Mouse (Mus musculus) kidney, embryonic 14.5 days (tissue): ENCODE measurements around the gene Ndufa9. TPM values are rescaled to one million over a fixed set of nuclear protein-coding genes. Genes with fewer than 3 reads are reported as not detected.

Experiments
- ATAC-seq: fragments of 200-750 bp; cut with Nextera tagmentation; 2 replicates; pipeline ENCODE4 v1.8.0; 2017; ENCODE audit warnings: moderate number of reproducible peaks, mild to moderate bottlenecking, moderate TSS enrichment, moderate library complexity; ENCODE audit not compliant: low FRiP score, low TSS enrichment
- H3K27ac ChIP-seq: fragments of 300-500 bp; sonication (generic); 2 replicates; pipeline ENCODE4 v1.5.1; 2014; ENCODE audit warnings: low read depth, mild to moderate bottlenecking, low read length, moderate library complexity, mixed read lengths
- H3K27me3 ChIP-seq: fragments of 300-500 bp; sonication (generic); 2 replicates; pipeline ENCODE4 v1.6.1; 2014; ENCODE audit warnings: mild to moderate bottlenecking, low read length; ENCODE audit not compliant: control insufficient read depth, insufficient read depth
- H3K36me3 ChIP-seq: fragments of 300-500 bp; sonication (generic); 2 replicates; pipeline ENCODE4 v1.6.1; 2014; ENCODE audit warnings: low read length, mixed read lengths; ENCODE audit not compliant: control insufficient read depth, insufficient read depth
- H3K4me1 ChIP-seq: fragments of 300-500 bp; sonication (generic); 2 replicates; pipeline ENCODE4 v1.6.1; 2014; ENCODE audit warnings: low read length, mixed read lengths; ENCODE audit not compliant: control insufficient read depth, insufficient read depth
- H3K4me2 ChIP-seq: fragments of 300-500 bp; sonication (generic); replicated peaks from 2 replicates; pipeline ENCODE4 v1.6.1; 2014; ENCODE audit warnings: low read depth, mild to moderate bottlenecking, low read length
- H3K4me3 ChIP-seq: fragments of 300-500 bp; sonication (generic); 2 replicates; pipeline ENCODE4 v1.5.1; 2014; ENCODE audit warnings: mild to moderate bottlenecking, low read length
- H3K9ac ChIP-seq: fragments of 300-500 bp; sonication (generic); 2 replicates; pipeline ENCODE4 v1.6.1; 2014; ENCODE audit warnings: low read depth, mild to moderate bottlenecking, low read length, moderate library complexity
- H3K9me3 ChIP-seq: fragments of 300-500 bp; sonication (generic); 2 replicates; pipeline ENCODE4 v1.6.1; 2016; ENCODE audit warnings: low read length; ENCODE audit not compliant: control insufficient read depth
- WGBS: fragments of 180-500 bp; shearing (Covaris S2); extraction: QIAGEN DNeasy Blood & Tissue Kit; methylation state at CpG from one replicate; pipeline ENCODE4 v1.1.7; 2014; 5-methylcytosine and 5-hydroxymethylcytosine counted together
- polyA plus RNA-seq: library from polyadenylated mRNA; unstranded; fragments of >200 nt; fragmentation: Nextera tagmentation; extraction: Ambion mirVana; gene quantifications from 2 replicates; pipeline ENCODE4 v1.2.1, GENCODE M21; 2014

The Ndufa9 gene
- polyA plus RNA-seq, 1 experiment from 2014 or later, result 203 TPM

DNA sequence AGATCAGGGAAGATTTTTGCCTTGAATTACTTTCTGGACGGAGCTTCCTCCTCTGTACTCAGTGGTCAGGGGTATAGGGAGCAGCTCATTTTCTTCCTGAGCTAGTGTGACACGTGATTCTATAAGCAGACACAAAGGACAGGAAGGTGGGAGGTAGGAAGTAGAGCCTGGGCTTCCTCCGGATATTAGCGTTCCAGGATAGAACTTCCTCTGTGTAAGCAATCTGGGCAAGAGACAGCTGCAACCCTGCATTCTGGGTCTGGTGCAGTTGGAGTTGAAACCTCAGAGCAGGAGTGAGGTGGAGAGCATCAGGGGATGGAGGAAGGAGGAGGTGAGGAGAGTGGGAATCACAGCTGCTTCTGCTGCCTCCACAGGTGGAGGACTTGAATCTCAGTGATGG is 40.8 kb downstream of the Ndufa9 start:
- no peaks in the 10 kb centered on the region for H3K9me3 ChIP-seq
- no peaks in the 10 kb centered on the region for H3K4me1 ChIP-seq
- H3K36me3 ChIP-seq, result no peaks in the 10 kb centered on the region
- ATAC-seq, result no peak
- WGBS, result 59% methylated on average over 4 of the region's 4 CpGs
- no peaks in the 10 kb centered on the region for H3K27me3 ChIP-seq
- H3K9ac ChIP-seq, result no peak overlapping the region
- no peak overlapping the region for H3K4me2 ChIP-seq
- no peak overlapping the region; the same call in 1 of the 2 replicates for H3K4me3 ChIP-seq
- 0 out of 2 replicates have a peak overlapping the region, but pooled peaks have one; percentile 2 for H3K27ac ChIP-seq

DNA sequence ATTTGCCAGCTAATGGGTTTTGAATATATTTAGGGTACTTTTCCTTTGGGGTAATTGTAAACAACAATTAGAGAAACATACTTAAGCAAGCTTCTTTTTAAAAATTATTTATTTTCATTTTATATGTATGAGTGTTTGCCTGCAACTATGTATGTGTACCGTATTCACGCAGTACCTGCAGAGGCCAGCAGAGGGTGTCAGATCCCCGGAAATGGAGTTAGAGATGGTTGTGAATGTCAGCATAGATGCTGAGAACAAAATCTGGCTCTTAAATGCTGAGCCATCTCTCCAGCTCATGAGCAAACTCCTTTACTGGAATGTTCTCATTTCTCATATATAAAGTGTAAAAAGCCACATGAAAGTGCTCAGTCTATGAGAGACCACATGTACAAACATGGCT is 42.2 kb downstream of the Ndufa9 start:
- H3K27ac ChIP-seq, result no peak overlapping the region
- H3K4me3 ChIP-seq, result no peak overlapping the region
- H3K9ac ChIP-seq, result no peak overlapping the region
- no peak for ATAC-seq
- H3K27me3 ChIP-seq, result no peaks in the 10 kb centered on the region
- WGBS, result 84% methylated on average over 3 of the region's 3 CpGs
- H3K36me3 ChIP-seq, result no peaks in the 10 kb centered on the region
- H3K9me3 ChIP-seq, result no peaks in the 10 kb centered on the region
- H3K4me2 ChIP-seq, result no peak overlapping the region
- H3K4me1 ChIP-seq, result no peaks in the 10 kb centered on the region

DNA sequence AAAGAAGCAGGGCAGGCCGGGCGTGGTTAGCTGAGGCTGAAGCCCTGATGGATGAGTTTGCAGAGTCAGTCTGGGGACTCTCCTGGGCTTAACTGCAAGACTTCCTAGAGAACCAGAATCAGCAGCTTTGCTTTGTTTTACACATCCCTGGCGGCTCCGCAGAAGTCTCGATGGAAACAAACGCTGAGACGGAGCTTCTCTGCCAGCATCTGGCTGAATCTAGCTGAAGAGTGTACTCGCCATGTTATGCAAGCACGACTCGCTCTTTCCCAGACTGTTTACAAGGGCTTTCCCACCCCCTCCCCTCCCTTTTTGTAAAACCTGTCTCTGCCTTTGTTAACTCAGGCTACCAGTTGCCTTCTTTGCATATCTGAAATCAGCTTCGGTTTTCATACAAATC is 46.0 kb downstream of the Ndufa9 start:
- no peaks in the 10 kb centered on the region for H3K9me3 ChIP-seq
- 42% methylated on average over 11 of the region's 11 CpGs for WGBS
- no peaks in the 10 kb centered on the region for H3K27me3 ChIP-seq

DNA sequence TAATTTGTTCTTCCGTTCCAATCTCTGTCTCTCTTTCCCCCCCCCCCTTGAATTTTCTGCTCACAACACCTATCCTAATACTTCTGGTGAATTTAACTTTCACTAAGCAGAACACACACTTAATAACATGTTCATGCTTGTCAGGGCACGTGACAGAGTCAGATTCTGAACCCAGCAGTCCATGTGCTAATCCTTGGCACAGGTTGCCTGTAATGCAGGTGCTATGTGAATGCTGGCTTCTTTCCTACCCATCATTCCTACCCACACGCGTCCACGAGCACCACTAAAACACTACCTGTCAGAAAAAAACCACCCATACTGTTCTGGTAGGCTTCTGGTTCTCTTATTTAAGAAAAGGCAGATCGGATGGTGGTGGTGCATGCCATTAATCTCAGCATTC is 54.2 kb downstream of the Ndufa9 start:
- no peak overlapping the region for H3K27ac ChIP-seq
- no peak overlapping the region for H3K4me2 ChIP-seq
- H3K9ac ChIP-seq, result no peak overlapping the region
- no peak for ATAC-seq
- WGBS, result 79% methylated on average over 6 of the region's 6 CpGs
- no peaks in the 10 kb centered on the region for H3K36me3 ChIP-seq
- no peak overlapping the region for H3K4me3 ChIP-seq
- 0 out of 2 replicates have a peak, but pooled peaks cover 6% of the 10 kb centered on the region for H3K4me1 ChIP-seq
- no peaks in the 10 kb centered on the region for H3K9me3 ChIP-seq
- H3K27me3 ChIP-seq, result no peaks in the 10 kb centered on the region

More for the DNA sequence above, 46.0 kb downstream of the Ndufa9 start:
- Histone ChIP-seq H3K36me3 (no peaks in the 10 kb centered on the region), H3K4me1 (no peaks in the 10 kb centered on the region), H3K4me3 (no peak overlapping the region), H3K27ac (no peak overlapping the region), H3K4me2 (no peak overlapping the region), H3K9ac (no peak overlapping the region)
- ATAC-seq, result no peak

DNA sequence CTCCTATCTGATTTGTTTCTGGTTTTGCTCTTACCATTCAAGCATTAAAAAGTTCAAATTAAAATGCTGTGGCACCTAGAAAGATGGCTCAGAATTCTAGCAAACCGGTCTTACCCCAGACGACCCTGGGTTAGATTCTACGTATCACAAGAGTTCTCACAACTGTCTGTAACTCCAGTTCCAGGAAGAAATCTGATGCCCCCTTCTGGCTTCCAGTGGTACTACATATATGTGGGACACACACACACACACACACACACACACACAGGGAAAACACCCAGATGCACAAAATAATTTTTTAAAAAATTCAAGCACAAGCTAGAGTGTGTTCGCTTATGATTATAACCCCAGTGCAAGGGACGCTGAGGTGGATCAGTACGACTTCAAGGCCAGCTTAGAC is 55.2 kb downstream of the Ndufa9 start:
- Histone ChIP-seq H3K36me3 (no peaks in the 10 kb centered on the region), H3K9me3 (no peaks in the 10 kb centered on the region), H3K4me3 (no peak overlapping the region), H3K4me1 (0 out of 2 replicates have a peak, but pooled peaks cover 6% of the 10 kb centered on the region), H3K27me3 (no peaks in the 10 kb centered on the region), H3K4me2 (no peak overlapping the region), H3K27ac (no peak overlapping the region), H3K9ac (no peak overlapping the region)
- no peak for ATAC-seq
- 97% methylated on average over 6 of the region's 6 CpGs for WGBS

DNA sequence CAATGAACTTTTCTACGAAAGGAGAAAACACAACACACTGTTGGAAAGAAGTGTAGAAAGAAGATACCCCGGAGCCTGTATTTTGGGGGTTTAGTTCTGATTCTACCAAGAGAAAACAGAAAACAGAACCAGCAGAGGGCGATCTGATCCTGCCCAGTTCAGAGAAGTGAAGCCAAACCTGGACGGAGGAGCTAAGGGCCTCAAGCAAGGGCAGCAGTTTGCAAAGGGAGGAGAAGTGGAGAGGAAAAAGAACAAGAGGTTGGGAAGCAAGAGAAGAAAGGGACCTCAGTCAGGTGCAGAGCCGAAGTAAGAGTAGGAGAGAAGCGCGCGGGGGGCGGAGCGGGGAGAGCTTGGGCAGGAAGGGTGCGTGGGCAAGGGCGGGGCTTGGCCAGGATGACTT is 57.0 kb downstream of the Ndufa9 start:
- Histone ChIP-seq H3K27me3 (no peaks in the 10 kb centered on the region), H3K9ac (0 out of 2 replicates have a peak overlapping the region, but pooled peaks have one; percentile 37)
- 35% methylated on average over 12 of the region's 12 CpGs for WGBS

DNA sequence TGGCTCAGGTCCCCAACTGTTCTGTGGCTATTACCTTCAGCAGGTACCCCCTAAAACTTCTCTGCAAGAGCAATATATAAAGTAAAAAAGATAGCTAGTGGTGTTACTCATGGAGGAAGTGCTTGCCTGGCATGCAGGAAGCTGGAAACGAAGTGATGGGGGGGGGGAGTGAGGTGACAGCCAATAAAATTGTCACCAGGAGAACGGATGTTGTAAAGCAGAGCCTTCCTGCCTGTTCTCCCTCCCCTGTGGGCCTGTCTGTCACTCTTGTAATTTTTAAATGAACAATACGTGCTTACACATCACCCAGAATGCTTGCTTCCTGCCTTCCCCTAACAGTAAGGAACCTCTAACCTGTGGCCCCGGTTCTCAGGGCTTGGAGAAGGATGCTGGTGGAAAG is 57.4 kb downstream of the Ndufa9 start:
- no peak for ATAC-seq
- H3K4me1 ChIP-seq, result 0 out of 2 replicates have a peak, but pooled peaks cover 6% of the 10 kb centered on the region
- no peaks in the 10 kb centered on the region for H3K36me3 ChIP-seq
- H3K4me3 ChIP-seq, result no peak overlapping the region
- H3K27ac ChIP-seq, result no peak overlapping the region
- H3K9ac ChIP-seq, result no peak overlapping the region
- H3K9me3 ChIP-seq, result no peaks in the 10 kb centered on the region
- H3K27me3 ChIP-seq, result no peaks in the 10 kb centered on the region
- WGBS, result 21% methylated on average over 4 of the region's 4 CpGs
- H3K4me2 ChIP-seq, result no peak overlapping the region

More for the DNA sequence above, 57.0 kb downstream of the Ndufa9 start:
- Histone ChIP-seq H3K36me3 (no peaks in the 10 kb centered on the region), H3K4me2 (peak overlapping the region; percentile 40), H3K4me3 (peak overlapping the region; percentile 19; the same call in 1 of the 2 replicates), H3K27ac (no peak overlapping the region), H3K4me1 (0 out of 2 replicates have a peak, but pooled peaks cover 6% of the 10 kb centered on the region), H3K9me3 (no peaks in the 10 kb centered on the region)
- ATAC-seq, result no peak

DNA sequence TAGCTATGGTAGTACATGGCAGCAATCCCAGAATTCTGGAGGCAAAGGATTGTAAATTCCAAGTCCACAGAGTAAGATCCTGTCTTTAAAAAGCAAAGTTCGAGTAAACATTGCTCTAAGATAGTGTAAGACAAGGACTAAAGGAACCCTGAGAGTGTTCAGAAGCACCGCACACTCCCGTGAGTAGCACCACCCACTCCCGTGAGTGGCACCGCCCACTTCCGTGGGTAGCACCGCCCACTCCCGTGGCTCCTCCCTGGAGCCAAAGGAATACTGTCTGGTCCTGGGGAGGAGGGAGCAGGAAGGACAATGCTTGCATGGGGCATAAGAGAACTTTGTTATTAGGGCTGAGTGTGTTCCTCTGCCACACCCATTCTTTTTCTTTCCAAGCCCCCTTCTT is 60.1 kb downstream of the Ndufa9 start:
- Histone ChIP-seq H3K36me3 (no peaks in the 10 kb centered on the region), H3K4me2 (no peak overlapping the region), H3K4me3 (no peak overlapping the region), H3K9me3 (no peaks in the 10 kb centered on the region), H3K27me3 (no peaks in the 10 kb centered on the region), H3K4me1 (0 out of 2 replicates have a peak, but pooled peaks cover 6% of the 10 kb centered on the region), H3K9ac (no peak overlapping the region), H3K27ac (no peak overlapping the region)
- 75% methylated on average over 8 of the region's 8 CpGs for WGBS
- ATAC-seq, result no peak

DNA sequence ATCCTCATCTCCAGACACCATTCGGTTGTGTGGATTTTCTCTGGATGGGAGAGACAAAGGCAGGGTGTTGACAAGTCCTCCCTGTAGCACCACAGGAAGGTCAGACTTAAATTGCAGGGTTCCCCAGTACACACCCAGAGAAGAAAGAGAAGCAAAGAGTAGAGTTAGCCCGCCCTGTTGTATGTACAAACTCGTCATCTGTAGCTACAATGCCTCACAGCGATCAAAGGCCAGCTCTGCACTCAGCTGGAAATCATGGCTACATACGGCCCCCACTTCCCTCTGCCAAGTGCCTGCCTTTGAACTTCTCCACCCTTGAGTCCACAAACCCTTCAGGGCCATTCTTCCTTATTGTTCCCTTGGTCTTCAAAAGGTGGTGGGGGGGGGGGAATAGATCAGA is 64.7 kb downstream of the Ndufa9 start:
- no peak for ATAC-seq
- WGBS, result 66% methylated on average over 5 of the region's 5 CpGs
- H3K36me3 ChIP-seq, result no peaks in the 10 kb centered on the region
- no peaks in the 10 kb centered on the region for H3K27me3 ChIP-seq
- H3K27ac ChIP-seq, result no peak overlapping the region
- no peaks in the 10 kb centered on the region for H3K9me3 ChIP-seq
- no peaks in the 10 kb centered on the region for H3K4me1 ChIP-seq
- no peak overlapping the region for H3K4me3 ChIP-seq
- H3K9ac ChIP-seq, result no peak overlapping the region
- no peak overlapping the region for H3K4me2 ChIP-seq
